Mouse (Mus musculus) layer of hippocampus, adult 9-10 months (tissue): Measurements from ENCODE around the gene Agap1.

Experiments used
- DNase-seq: peaks from one replicate; pipeline ENCODE4 v3.0.0; 2022; ENCODE audit warnings: low spot score

Agap1 gene

DNA sequence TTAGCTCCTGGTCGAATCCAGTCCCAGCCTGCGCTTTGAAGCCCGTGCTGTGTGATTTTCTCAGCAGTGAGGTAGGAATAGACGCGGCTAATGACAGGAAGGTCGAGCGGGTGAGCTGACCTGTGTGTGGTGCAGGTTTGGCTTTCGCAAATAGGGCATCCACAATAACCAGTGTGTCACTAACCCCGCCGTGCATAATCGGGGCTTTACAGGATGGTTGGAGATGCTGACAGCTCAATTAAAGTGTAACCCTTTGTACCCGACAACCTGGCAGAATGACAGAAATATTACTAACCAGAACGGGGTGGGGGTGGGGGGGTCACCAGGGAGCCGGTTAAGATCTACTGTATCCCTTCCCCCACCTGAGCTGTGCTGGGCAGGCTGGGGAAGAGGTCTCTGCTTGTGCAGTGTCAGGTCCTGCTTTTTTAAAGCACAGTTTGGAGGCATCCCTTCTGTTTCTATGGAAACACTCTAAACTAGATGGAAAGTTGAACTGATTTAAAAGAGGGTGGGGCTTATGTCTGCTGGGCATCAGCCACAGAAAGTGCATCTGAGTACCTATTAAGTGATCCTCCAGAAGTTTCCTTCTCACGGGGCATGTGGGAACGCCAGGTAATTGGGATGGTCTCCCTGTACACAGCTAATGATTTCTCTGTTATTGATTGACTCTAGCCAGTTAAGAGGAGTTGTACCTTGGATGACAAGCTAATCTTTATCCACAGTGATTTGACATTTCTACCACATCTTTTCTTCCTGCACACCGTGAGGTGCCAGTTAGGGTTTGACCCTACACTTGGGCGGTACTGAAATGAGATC, 259.8 kb downstream of the Agap1 start:
- no peak for DNase-seq

DNA sequence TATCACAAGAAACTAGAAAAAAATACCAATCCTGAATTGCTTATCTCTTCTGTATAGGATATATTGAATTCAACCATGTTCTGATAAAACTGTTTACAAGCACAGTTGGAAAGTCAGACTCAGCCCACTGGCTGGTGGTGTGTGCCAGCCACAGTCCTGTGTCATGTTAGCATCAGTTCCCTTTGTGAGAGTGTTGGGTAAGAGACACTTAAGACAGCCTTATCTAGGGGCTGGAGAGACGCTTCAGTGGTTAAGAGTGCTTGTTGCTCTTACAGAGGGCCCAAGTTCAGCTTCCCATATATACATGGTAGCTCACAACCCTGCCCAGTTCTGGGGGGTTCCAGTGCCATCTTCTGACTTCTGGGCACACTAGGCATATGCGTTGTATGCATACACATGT, 261.6 kb downstream of the Agap1 start:
- no peak for DNase-seq

DNA sequence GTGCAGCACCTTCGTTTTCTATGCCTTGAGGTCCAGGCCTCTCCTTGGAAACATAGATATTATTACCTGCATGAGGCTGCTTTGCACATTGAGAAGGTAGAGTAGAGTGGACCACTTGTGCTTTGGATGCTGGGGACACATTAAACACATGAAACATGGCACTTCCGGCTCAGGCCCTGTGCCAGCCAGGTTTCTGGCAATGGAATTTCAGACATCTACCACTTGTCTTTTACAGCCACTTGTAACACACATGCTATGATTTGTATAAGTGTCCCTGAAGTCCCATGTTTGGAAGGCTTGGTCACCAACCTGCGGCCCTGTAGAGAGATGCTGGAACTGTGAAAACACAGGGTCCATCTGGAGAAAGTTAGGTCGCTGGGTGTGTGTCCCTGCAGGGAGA, 262.5 kb downstream of the Agap1 start:
- DNase-seq = no peak

DNA sequence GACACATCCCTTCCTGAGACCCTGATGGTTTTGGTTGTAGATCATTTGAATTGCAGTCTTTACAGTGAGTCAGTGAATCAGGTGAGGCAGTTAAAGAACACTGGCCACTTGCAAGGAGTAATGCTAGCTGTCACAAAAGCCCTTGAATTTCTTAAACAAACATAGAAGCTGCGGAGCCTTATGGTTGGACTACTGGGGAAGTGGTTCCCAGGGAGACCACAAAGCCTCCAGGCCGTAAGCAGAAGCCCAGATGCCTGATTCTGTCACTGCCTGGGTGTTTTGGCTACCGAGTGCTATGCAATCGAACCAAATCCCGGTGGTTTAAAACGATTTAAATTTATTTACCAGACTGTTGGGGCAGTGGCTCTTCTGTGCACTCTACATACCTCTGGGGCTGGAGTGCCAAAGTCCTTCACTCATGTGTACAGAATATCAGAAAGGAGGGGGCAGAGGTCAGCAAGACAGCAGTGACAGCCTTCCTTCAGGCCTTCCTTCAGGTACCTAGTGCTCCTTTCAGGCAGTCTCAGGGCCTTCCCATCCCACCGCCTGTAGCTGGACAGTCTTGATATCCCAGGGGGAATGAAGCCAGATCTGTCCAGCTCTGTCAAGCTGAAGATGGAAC, 264.3 kb downstream of the Agap1 start:
- DNase-seq = no peak

DNA sequence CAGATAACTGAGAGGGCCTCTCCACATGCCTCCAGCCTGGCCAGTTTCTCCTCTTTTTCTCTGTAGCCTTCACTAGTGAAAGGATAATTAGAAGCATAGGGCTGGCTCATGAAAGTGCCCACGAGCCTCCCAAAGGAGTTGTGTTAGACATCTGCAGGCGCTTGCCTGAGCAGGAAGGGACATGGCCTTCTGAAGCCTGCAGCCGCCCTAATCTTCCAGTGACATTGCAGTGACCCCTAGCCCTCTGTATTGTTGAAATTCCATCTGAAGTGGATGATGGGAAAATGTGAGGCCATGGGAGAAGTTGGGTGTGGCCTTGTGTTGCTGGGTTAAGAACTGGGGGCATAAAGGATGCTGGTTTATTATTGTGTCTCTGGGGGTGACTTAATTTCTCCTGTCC, 269.5 kb downstream of the Agap1 start:
- no peak for DNase-seq

DNA sequence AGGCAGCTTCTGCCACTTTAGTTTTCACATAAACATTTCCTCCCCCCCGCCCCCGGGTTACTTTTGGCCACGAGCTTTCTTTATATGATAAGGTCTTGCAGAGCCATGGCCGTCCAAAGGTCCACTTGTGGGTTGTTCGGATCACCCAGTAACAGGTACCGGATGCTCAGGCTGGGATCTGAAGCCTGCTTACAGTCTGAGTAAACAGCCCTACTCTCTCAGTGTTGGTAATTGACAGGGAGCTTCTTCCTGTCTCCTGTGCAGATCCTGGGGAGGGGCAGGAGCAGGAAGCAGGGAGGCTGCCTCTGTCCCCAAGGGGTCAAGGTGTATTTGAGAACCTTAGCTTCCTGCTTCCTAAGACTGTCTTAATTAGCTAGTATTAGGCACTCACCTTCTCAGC, 269.9 kb downstream of the Agap1 start:
- DNase-seq = no peak

DNA sequence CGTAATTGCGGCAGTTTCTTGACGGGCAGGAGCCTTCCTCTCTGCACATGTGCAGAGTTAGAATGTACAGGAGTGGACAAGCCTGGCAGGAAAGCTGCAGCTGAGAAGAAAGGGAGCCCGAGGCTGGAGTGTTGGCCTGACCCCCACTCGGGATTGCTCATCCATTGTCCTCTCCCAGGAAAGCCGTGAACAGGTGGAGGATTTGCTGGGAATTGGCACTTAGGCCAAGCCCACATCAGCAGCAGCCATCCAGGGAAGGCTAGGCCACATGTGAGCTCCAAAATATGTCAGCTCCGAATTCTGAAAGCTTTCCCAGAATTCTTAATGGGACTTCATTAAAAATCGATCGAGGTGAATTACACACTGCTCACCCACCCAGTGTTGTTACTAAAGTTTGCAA, 270.4 kb downstream of the Agap1 start:
- DNase-seq = no peak

DNA sequence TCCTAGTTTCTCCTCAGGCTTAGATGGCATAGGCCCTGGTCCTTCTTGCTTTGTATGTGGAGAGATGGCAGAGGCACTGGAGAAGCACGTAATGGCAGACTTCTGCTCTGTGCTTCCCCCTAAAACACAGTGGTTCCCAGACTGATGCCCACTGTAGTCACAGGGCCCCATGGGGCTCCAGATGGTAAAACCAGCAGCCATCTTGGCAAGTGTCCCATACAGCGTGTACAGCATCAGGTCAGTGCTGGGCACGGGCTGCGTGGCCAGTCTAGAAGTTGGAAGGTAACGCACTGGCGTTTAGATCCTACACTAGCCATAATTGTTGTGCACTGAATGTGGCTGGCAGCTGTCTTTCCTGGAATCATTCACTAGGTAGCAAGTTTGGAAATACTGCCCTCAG, 273.9 kb downstream of the Agap1 start:
- DNase-seq = no peak

DNA sequence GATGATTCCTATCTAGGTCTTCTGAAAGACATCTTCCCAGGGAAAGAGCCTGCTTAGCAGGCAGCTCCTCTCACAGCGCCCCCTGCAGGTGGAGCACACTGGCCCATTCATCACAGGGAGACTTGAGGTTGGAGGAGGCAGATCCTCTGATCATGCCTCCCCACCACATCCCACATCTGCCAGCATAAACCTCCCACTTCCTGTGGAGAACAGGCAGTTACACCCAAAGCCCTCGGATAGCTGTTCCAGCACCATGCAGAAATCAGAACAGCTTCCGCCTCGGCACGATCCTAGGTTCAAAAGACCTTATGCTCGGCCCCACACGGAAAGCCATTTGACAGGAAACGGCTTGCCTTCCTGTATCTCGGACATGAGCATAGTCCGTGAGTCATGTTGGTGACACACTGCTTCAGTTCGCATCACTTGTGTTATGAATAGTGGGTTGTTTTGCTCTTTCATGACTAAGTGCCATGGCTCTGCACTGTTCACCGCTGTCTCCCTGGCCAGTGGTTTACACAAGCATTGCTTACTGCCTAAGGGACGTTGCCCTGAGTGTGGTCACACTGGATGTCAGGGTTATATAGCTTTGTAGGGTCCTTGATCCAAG, 276.1 kb downstream of the Agap1 start:
- DNase-seq = no peak

DNA sequence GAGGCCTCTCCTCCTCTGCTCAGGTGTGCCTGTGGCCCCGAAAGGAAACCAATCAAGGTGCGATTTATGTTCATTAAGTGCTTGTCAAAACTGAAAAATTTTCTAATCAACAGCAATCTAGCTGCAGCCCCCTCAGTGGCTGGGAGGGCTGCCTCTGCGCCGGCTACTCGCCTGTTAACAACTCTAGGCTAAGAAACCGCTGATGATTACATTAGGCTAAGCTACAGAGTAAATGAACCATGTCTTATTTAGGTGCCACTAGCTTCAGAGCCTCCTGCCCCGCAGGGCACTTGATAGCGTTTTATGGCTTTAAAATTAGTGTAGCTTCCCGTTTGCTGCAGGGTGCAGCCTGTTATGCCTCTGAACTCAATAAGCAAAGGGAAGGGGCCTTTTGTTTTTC, 279.8 kb downstream of the Agap1 start:
- DNase-seq = no peak

DNA sequence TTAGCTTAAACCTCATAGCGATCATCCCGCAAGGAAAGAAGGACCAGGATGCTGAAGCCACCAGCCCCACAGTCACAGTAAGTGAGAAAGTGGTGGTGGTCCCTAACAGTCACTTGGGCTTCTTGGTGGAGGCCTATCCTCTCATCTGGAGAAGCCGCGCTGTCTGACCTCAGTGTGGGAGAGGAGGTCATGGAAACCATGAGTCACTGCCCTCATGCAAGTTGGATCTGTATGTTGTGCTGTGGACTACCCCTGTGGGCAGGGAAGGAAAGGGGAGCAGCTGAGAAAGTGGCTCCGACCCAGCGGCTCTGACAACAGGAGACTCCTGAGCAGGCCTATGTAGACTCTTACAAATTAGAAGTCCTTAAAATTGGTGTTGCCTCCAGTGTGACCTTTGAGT, 280.5 kb downstream of the Agap1 start:
- no peak for DNase-seq

DNA sequence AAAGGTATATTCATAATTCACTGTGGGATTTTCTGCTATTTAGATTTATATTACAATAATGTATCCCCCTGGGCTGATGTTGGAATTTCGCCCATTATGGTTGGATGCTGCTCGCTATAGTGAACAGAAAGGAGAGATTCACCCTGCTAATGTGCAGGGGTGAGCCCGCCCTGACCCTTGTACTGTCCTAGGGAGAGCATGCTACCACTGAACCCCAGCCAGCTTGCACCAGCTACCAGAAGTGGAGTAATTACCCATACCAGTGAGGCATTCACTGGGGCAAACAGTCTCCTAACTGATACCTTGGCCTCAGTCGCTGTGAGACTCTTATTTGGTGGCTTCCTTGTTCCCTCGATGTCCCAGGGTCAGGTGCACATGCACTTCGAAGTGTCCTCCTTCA, 281.4 kb downstream of the Agap1 start:
- no peak for DNase-seq

DNA sequence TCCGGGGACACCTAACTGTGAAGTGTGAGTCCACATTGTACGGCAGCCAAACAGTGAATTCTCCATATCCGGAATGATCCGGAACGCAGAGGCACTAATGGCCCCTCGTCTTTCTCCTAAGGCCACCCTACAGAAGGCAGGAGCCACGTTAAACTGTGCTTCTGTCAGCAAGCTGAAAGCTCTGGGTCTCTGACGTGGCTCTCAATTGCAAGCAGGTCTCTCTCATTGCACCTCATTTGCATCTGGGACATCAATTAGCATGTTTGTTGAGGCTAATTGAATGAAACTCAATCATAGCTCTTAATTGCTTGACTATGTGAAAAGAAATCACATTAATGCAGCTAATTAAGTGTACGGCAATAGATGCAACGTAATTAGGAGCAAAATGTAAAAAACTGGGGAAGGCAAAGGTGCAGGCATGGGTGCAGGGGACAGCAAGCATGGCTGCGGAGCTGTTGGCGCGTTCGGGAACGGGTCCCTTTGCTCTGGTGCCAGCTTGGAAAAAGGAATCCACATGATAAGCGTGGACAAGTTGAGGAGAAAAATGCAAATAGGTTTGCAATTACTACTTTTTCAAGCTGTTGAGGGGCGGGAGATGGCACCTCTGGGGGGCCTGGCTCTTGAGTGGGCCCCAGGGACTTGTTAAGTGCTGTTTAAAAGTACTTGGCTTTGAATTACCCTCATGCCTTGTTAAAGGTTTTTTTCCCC, 284.6 kb downstream of the Agap1 start:
- DNase-seq = no peak

DNA sequence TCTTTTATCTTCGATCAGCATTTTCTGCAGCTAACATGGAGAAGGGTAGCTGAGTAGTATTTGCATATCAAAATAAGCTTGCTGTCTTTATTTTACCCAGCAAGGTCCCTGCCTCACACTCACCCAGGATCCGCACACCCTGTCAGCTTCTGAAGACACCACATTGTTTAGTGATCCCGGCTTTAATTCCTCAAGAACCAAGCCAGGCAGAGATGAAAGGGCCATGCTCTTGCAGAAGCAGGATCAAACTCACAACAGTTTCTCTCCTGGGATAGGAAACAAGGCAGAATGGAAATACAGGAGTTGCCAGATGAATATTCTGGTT, 285.1 kb downstream of the Agap1 start:
- no peak for DNase-seq

DNA sequence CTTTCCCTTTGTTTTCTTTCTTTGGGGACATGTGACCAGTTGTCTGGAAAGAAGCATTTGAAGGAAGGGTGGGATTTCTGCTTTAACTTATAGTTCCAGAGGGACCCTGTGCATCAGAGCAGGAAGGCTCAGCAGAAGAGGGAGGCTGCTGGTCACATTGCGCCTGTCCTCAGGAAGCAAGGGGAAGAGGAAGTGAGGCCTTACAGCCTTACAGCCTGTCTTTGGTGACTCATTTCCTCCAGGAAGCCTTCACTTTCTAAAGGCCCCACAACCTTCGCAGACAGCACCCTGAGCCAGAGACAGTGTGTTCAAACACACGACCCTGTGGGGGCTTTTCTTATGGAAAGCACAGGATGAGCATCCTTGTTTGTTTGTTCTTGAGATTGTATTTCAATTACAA, 287.8 kb downstream of the Agap1 start:
- no peak for DNase-seq

DNA sequence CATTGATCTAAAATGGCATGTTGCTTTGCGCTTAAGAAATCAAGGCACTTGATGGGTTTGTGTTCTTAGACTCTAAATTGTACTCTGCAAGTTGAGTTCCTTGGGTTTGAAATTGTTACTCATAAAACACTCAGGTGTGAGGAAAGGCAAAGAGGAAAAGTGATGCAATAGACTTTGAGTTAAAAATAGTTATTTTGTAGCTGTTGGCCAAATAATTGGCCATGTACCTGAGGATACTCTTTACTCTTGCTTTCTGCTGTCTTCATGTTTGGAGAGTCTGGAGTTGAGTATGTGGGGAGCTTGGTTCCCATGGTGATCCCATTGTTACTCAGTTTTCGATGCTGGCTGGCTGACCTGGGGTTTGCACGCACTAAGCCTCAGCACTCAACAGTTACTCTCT, 291.6 kb downstream of the Agap1 start:
- DNase-seq = no peak

DNA sequence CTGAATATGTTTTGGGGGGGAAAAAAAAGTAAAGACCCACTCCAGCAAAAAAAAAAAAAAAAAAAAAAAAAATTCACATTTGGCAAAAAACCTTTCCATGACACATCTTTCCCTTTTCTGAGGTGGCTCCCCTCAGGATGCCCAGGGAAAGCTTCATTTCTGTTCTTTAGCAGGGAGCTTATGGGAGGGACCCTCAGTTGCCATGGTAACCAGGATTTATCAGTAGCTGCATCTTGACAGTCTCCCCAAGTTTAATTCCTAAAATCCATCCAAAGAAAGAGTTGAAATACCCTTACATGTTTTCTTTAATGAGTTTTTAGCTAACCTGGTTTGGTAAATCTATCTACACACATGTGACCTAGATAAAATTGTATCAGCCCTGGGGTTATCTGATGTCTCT, 295.1 kb downstream of the Agap1 start:
- no peak for DNase-seq

DNA sequence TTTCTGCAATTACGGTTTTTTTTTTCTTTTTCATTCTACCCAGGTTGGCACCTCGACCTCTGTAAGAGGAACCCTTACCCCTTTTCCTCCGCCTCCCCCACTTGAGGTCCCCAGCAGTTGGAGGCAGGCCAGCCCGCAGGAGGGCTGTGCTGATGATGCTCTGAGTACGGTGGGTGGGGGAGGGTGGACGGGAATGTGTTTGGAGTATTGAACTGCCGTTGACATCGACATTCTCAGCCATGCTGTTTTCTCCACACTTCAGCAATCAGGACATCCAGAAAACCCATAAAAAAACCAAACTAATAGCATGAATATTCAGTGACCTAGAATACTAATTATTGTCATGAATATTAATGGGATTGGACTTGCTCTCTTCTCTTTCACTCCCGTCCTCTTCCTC, 295.9 kb downstream of the Agap1 start:
- no peak for DNase-seq

DNA sequence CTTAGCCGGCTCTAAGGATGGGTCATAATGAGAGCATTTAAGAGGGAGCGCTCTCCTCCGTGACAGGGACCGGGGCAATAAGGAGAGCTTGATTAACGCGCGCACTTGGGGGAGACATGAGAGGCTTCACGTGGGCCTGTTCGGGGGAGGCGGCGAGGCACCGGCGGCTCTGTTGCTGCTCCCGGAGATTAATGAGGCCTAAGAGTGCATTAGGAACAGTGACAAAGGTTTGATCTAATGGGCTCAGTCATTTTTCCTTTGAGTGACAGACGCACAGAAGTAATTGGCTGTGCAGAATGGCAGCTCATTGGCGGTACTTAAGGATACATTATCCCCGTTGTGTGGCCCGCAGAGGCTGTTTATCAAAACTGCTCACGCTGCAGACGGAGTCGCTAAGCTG, 296.3 kb downstream of the Agap1 start:
- no peak for DNase-seq

DNA sequence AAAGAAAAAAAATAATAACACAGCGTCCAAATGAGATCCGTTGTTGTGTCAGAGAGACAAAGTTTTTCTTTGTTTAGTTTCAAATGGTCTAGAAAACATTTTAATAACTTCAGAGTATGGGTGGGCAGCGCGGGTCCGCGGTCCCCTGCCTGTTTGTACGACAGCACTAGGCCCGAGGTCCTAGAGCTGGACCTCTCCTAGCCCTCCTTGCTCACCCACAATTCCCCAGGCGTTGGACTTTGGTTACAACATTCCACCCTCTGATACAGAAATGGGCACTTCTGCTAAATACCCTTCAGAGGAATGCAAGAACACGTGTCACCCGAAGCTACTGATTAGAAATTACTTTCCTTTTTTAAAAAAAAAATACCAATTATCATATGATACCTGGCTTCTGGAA, 296.7 kb downstream of the Agap1 start:
- DNase-seq = no peak

DNA sequence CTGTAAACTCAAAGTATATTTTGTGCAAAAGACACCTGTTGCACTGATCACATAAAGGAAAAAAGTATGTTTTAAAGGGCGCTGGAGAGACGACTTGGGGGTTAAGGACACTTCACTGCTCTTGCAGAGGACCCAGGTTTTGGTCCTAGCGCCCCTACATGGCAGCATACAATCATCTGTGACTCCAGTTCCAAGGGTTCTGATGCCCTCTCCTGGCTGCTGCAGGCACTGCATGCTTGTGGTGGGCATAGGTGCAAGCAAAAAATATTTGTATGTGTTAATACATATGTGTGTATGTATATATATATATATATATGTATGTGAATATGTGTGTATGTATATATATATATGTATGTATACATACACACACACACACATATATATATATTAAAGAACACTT, 298.1 kb downstream of the Agap1 start:
- DNase-seq = no peak

DNA sequence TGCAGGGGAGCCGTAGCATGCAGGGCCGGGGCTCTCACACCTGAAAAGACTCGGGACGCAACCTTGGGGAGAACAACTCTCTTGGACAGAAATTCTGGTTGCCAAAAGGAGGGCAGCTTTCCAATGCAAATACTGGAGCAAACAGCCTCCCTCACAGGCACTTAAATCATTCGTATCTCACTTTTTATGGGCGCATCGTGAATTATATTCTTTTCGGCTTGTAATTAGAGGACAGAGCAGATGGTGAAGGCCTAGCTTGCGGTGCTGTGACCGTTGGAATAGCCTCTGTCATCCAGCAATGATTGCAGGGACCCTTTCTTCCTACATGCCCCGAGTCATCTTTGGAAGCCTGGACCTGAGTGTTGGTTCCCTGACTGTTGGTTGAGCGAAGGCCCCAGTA, 300.8 kb downstream of the Agap1 start:
- no peak for DNase-seq

DNA sequence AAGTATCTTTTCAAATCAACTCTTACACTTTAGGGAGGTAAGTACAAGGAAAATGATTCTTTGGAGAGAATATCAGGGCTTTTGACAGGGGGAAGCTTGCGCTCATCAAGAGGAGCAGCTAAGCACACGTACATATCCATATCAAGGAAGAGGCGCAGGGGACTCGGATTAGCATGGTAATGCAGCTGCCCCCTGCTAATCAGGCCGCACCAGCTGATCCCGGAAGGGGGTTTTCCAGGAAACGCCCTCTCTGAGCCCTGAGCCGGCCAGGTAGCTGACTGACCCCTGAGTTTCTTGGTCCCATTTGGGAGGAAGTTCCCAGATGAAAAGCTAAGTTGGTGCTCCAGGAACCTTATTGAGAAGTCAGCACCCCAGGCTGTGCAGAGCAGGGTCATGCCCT, 301.8 kb downstream of the Agap1 start:
- DNase-seq = no peak
